Mouse (Mus musculus) stomach, embryonic 16.5 days (tissue): Measurements from ENCODE around the gene Khsrp. TPM values are rescaled to one million over a fixed set of nuclear protein-coding genes. Genes with fewer than 3 reads are reported as not detected.

ENCODE experiments used
- ATAC-seq: fragments of 200-750 bp; cut with Nextera tagmentation; 2 replicates; pipeline ENCODE4 v1.8.0; 2017; ENCODE audit warnings: moderate number of reproducible peaks, moderate TSS enrichment; ENCODE audit not compliant: insufficient read depth, low FRiP score
- H3K27ac ChIP-seq: fragments of 300-500 bp; sonication (generic); 2 replicates; pipeline ENCODE4 v1.5.1; 2014; ENCODE audit warnings: low read length
- H3K27me3 ChIP-seq: fragments of 300-500 bp; sonication (generic); 2 replicates; pipeline ENCODE4 v1.6.1; 2014; ENCODE audit warnings: low read length, control low read depth, mixed read lengths; ENCODE audit not compliant: control insufficient read depth, insufficient read depth
- H3K36me3 ChIP-seq: fragments of 300-500 bp; sonication (generic); 2 replicates; pipeline ENCODE4 v1.6.1; 2014; ENCODE audit warnings: low read length; ENCODE audit not compliant: control insufficient read depth, insufficient read depth
- H3K4me1 ChIP-seq: fragments of 300-500 bp; sonication (generic); 2 replicates; pipeline ENCODE4 v1.6.1; 2014; ENCODE audit warnings: low read length, control low read depth, mixed read lengths; ENCODE audit not compliant: control insufficient read depth, insufficient read depth
- H3K4me2 ChIP-seq: fragments of 300-500 bp; sonication (generic); 2 replicates; pipeline ENCODE4 v1.6.1; 2014; ENCODE audit warnings: low read depth, low read length, mixed read lengths
- H3K4me3 ChIP-seq: fragments of 300-500 bp; sonication (generic); replicated peaks from 2 replicates; pipeline ENCODE4 v1.5.1; 2014; ENCODE audit warnings: mild to moderate bottlenecking, low read length
- H3K9ac ChIP-seq: fragments of 300-500 bp; sonication (generic); 2 replicates; pipeline ENCODE4 v1.6.1; 2014; ENCODE audit warnings: low read length
- H3K9me3 ChIP-seq: fragments of 300-500 bp; sonication (generic); replicated peaks from 2 replicates; pipeline ENCODE4 v1.6.1; 2016; ENCODE audit warnings: low read length, control low read depth; ENCODE audit not compliant: control insufficient read depth
- WGBS: fragments of 180-500 bp; shearing (Covaris S2); extraction: QIAGEN DNeasy Blood & Tissue Kit; methylation state at CpG from one replicate; pipeline ENCODE4 v1.1.7; 2014; 5-methylcytosine and 5-hydroxymethylcytosine counted together
- polyA plus RNA-seq: library from polyadenylated mRNA; unstranded; fragments of >200 nt; fragmentation: Nextera tagmentation; extraction: Ambion mirVana; gene quantifications from 2 replicates; pipeline ENCODE4 v1.2.1, GENCODE M21; 2015

Gene Khsrp
- polyA plus RNA-seq, 1 experiment from 2014 or later = 20.1 TPM

DNA sequence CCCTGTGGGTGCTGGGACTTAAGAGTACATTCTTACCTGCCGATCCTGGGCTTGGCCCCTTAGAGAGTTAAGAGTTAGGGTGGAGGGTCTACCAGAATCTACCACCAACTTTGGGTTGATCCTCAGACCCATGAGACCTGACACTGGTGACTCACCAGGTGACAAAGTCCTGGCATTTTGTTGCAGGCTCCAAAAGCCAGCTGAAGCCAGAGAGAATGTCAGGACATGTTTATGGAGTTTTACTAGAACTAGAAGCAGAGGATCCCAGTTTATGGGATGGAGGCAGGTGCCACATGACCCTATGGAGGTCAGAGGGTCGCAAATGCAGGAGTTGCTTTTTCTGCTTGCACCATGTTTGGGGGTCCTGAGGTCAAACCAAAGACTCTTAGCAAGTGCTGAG is 34.8 kb downstream of the Khsrp start:
- ATAC-seq = no peak
- Histone ChIP-seq H3K9ac (no peak overlapping the region), H3K36me3 (peaks cover 24% of the 10 kb centered on the region), H3K27me3 (no peaks in the 10 kb centered on the region), H3K4me1 (peaks cover 8% of the 10 kb centered on the region; the same call in 1 of the 2 replicates), H3K9me3 (no peaks in the 10 kb centered on the region), H3K27ac (no peak overlapping the region), H3K4me3 (peak overlapping the region; percentile 72; the same call in 1 of the 2 replicates), H3K4me2 (peak overlapping the region; percentile 80)
- 63% methylated on average over 2 of the region's 2 CpGs for WGBS

DNA sequence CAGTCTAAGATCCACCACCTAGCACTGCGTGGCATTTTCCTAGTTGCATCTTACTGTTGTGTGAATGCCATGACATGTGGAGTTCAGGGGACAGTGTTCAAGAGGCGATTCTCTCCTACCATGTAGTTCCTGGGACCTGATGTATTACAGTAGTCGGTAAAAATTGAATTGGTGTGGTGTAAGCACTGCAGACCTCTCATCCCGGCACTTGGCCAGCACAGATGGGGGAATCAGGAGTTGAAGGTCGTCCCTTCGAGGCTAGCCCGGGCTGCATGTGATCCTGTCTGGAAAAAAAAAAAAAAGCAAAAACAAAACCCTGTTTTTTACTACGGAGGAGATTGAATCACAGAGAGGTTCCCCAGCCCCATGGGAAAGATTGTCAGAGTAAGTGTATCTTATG is 36.3 kb downstream of the Khsrp start:
- Histone ChIP-seq H3K27me3 (no peaks in the 10 kb centered on the region), H3K36me3 (peaks cover 23% of the 10 kb centered on the region), H3K4me2 (no peak overlapping the region), H3K9me3 (no peaks in the 10 kb centered on the region), H3K9ac (no peak overlapping the region), H3K4me3 (no peak overlapping the region), H3K27ac (no peak overlapping the region), H3K4me1 (peaks cover 15% of the 10 kb centered on the region)
- ATAC-seq = no peak
- 89% methylated on average over 8 of the region's 8 CpGs for WGBS

DNA sequence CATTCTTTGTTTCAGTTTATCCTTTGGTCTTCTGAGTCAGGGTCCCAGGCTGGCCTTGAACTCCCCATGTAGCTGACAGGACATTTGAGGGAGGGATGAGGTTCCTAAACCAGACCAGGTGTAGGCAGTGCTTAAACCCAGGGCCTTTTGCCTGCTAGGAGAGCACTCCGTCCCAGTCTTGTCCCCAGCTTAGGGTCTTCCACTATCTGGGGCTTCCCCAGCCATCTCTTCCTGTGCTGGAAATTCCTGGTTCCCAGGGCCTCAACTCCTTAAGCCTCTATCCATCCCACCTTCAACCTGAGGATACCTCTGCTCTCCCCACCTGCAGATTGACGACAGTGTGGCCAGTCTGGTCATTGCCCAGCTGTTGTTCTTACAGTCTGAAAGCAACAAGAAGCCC is 40.4 kb downstream of the Khsrp start:
- Histone ChIP-seq H3K4me1 (peaks cover 7% of the 10 kb centered on the region), H3K27ac (no peak overlapping the region), H3K4me3 (peak overlapping the region; percentile 94), H3K27me3 (no peaks in the 10 kb centered on the region), H3K36me3 (peaks cover 15% of the 10 kb centered on the region; the same call in 1 of the 2 replicates), H3K4me2 (peak overlapping the region; percentile 69), H3K9me3 (no peaks in the 10 kb centered on the region), H3K9ac (peak overlapping the region; percentile 93)
- 83% methylated on average over 2 of the region's 2 CpGs for WGBS
- no peak for ATAC-seq

DNA sequence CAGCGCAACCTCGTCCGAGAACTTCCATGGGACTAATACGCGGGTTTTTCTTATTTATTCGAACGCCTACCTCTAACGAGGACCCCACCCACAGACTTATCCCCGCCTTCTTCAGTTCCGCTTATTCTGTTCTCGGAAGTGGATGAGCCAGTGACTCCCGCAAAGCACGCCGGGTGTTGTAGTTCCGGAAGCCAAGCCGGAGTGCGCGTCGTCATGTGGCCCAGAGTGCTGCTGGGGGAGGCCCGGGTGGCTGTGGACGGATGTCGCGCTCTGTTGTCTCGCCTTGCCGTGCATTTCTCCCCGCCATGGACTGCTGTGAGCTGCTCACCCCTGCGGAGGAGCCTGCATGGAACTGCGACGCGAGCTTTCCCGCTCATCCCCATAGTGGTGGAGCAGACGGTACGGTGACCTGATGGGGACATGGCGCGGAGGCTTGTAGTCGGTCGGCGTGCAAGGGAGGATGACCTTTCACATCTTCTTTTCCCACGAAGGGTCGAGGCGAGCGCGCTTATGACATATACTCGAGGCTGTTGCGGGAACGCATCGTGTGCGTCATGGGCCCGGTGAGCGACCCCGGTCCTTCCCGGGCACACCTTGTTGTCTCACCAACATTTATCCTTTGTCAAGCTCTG is 41.1 kb downstream of the Khsrp start, which contains the start of gene Clpp:
TSS of gene Clpp (plus strand) at position 191 of the 632 bp plus-strand sequence.
- H3K36me3 ChIP-seq = peaks cover 12% of the 10 kb centered on the region; the same call in 1 of the 2 replicates
- peak within 1 kb of the TSS; percentile 93 for H3K9ac ChIP-seq
- peak within 1 kb of the TSS; percentile 94 for H3K4me3 ChIP-seq
- peak; percentile 97 for ATAC-seq
- peak within 1 kb of the TSS; percentile 87 for H3K27ac ChIP-seq
- peak within 1 kb of the TSS; percentile 69 for H3K4me2 ChIP-seq
- no peaks in the 10 kb centered on the region for H3K9me3 ChIP-seq
- H3K27me3 ChIP-seq = no peaks in the 10 kb centered on the region
- H3K4me1 ChIP-seq = peaks cover 7% of the 10 kb centered on the region
- under 1% methylated on average over 52 of the region's 52 CpGs for WGBS

DNA sequence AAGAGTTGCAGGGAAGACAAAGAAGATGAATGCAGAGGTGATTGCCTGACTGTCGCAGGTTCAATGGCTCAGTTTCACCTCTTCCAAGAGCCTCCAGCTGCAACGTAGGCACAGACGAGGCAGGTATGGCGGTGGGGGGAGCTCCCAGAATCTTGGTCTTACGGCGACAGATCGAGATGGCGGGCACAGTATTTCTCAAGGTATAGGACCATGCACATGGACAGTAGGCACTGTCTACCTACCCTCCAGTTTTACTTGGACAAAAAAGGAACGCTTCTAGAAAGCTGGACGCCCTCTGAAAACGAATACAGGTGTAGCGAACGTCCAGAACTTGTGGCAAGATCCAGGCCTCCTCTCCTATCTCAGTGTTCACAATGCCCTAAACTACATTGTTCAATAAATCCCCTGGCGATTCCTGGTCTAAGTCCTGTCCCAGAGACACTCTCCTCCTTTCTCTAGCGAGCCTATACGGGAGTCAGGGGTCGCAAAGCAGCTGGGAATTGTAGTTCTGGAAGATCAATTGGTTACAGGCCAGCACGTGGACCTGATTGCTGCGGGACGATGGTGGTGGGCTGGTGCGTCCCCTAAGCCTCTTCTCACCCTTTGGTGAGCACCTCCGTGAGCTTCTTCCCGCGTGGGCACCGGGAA is 41.7 kb downstream of the Khsrp start:
- peak; percentile 92 for ATAC-seq
- Histone ChIP-seq H3K36me3 (peaks cover 12% of the 10 kb centered on the region; the same call in 1 of the 2 replicates), H3K4me2 (peak overlapping the region; percentile 69), H3K9me3 (no peaks in the 10 kb centered on the region), H3K27me3 (no peaks in the 10 kb centered on the region), H3K9ac (peak overlapping the region; percentile 93), H3K4me3 (peak overlapping the region; percentile 94), H3K27ac (peak overlapping the region; percentile 87), H3K4me1 (peaks cover 7% of the 10 kb centered on the region)
- WGBS = 2% methylated on average over 25 of the region's 25 CpGs

DNA sequence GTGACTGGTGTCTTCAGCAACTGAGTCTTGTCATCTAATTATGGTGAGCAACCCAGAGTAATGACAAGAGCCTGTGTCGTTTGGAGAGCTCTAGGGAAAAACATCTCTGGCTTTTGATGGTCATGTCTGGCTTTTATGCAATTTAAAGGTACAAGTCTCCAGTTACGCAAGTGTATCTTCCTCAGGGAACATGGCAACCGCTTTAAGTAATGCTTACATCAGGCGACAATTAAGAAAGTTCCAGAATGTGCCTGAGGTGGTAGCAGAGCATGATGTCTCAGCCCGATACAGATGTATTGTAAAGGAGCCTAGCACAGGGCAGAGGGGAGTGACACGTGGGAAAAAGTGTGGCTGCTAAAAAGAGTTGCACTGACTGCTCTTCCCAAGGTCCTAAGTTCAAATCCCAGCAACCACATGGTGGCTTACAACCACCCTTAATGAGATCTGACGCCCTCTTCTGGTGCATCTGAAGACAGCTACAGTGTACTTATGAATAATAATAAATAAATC is 42.3 kb downstream of the Khsrp start:
- WGBS = 71% methylated on average over 7 of the region's 7 CpGs
- Histone ChIP-seq H3K4me2 (peak overlapping the region; percentile 69), H3K27ac (no peak overlapping the region), H3K4me3 (peak overlapping the region; percentile 94), H3K4me1 (peaks cover 7% of the 10 kb centered on the region), H3K36me3 (0 out of 2 replicates have a peak, but pooled peaks cover 7% of the 10 kb centered on the region), H3K9ac (peak overlapping the region; percentile 93; the same call in 1 of the 2 replicates), H3K27me3 (no peaks in the 10 kb centered on the region), H3K9me3 (no peaks in the 10 kb centered on the region)
- ATAC-seq = no peak

DNA sequence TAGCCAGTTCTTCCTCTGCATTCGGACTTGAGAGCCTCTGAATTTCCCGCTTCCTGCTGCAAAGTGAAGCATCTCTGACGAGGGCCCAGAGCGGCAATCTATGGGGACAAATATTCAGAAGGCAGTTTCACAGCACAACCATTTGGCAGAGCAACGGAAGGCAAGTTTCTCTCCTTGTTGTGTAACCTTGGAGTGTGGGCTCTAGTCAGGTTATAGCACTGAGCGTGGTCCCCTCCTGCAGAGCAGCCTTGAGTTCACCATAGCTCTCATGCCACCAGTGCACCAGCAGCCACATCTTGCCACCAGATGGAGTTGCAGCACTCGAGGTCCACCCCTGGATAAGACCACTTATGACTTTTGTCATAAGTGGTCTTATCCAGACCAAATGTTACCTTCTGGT is 42.9 kb downstream of the Khsrp start:
- Histone ChIP-seq H3K9me3 (no peaks in the 10 kb centered on the region), H3K4me1 (peaks cover 7% of the 10 kb centered on the region), H3K4me2 (no peak overlapping the region), H3K4me3 (no peak overlapping the region), H3K27ac (no peak overlapping the region), H3K9ac (no peak overlapping the region), H3K36me3 (0 out of 2 replicates have a peak, but pooled peaks cover 2% of the 10 kb centered on the region), H3K27me3 (no peaks in the 10 kb centered on the region)
- WGBS = 78% methylated on average over 7 of the region's 7 CpGs
- ATAC-seq = no peak

DNA sequence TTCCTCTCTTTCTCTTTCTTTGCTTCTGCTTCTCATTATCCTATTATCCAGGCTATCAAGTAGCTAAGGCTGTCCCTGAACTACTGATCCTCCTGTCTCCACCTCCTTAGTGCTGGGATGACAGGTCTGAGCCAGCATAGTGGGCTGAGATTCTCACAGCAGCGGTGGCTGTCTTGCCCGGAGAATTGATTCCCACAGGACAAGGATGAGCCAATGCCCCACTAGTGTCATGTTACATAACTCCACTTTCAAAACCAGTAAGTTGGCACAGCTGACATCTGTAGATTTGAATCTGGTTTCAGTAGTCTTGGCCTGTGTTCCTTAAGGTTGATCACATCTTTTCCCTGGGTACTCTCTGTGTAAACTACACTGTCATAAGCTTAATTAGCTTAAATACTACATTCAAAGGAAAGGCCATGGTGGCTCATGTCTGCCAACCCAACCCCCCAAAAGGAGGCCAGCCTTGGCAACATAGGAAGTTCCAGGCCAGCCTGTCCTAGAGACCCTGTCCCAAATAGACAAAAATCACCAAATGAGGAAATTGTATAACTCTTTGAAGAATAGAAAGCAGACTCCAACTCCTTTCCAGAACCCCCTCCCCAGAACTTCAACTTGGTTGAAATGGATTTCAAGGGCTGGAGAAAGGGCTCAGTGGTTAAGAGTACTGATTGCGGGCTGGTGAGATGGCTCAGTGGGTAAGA is 45.1 kb downstream of the Khsrp start:
- Histone ChIP-seq H3K27ac (no peak overlapping the region), H3K9me3 (no peaks in the 10 kb centered on the region), H3K9ac (no peak overlapping the region), H3K27me3 (no peaks in the 10 kb centered on the region), H3K36me3 (no peaks in the 10 kb centered on the region), H3K4me2 (no peak overlapping the region), H3K4me1 (peaks cover 6% of the 10 kb centered on the region), H3K4me3 (no peak overlapping the region)
- ATAC-seq = no peak
- WGBS = 76% methylated on average over 3 of the region's 3 CpGs

DNA sequence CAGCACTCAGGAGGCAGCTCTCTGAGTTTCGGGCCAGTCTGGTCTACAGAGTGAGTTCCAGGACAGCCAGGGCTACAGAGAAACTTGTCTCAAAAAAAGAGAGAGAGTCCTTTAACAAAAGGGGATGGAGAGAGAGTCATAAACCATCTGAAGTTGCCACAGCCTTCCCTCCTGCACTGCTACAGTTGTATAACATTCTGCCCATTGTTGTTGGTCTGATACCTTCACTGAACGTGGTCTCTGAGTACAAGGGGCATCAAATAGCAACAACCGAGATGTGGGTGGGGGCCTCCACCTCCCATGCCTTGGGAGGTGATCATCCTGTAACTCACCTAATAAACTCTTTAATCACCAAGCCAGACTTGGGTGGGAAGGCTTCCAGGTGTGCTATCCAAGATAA is 45.7 kb downstream of the Khsrp start:
- 77% methylated on average over 3 of the region's 3 CpGs for WGBS
- Histone ChIP-seq H3K4me1 (peaks cover under 1% of the 10 kb centered on the region; the same call in 1 of the 2 replicates), H3K4me2 (no peak overlapping the region), H3K27ac (no peak overlapping the region), H3K27me3 (no peaks in the 10 kb centered on the region), H3K9ac (no peak overlapping the region), H3K9me3 (no peaks in the 10 kb centered on the region), H3K4me3 (no peak overlapping the region), H3K36me3 (no peaks in the 10 kb centered on the region)
- ATAC-seq = no peak
